Mouse (Mus musculus) myocyte (in vitro differentiated cells): ENCODE measurements around the gene Pttg1. TPM values are rescaled to one million over a fixed set of nuclear protein-coding genes. Genes with fewer than 3 reads are reported as not detected.

Experiments used
- H3K27me3 ChIP-seq: one replicate; pipeline ENCODE4 v1.6.1; 2011; ENCODE audit not compliant: control insufficient read depth, insufficient read depth, insufficient read length
- H3K36me3 ChIP-seq: one replicate; pipeline ENCODE4 v1.6.1; 2011; ENCODE audit not compliant: control insufficient read depth, insufficient read depth
- H3K4me2 ChIP-seq: one replicate; pipeline ENCODE4 v1.6.1; 2011; ENCODE audit warnings: low read depth, control low read depth
- H3K4me3 ChIP-seq: one replicate; pipeline ENCODE4 v1.5.1; 2011; ENCODE audit warnings: mild to moderate bottlenecking, control low read depth, moderate library complexity
- H3K79me2 ChIP-seq: one replicate; pipeline ENCODE4 v1.6.1; 2011; ENCODE audit not compliant: control insufficient read depth, insufficient read depth
- H3ac ChIP-seq: one replicate; pipeline ENCODE4 v1.6.1; 2011; ENCODE audit not compliant: control insufficient read depth, insufficient read length
- CEBPB ChIP-seq: IDR thresholded peaks from 2 replicates; pipeline ENCODE4 v1.6.1; 2011; ENCODE audit warnings: mild to moderate bottlenecking, moderate library complexity; ENCODE audit not compliant: poor library complexity, insufficient read depth, severe bottlenecking
- E2F4 ChIP-seq: IDR thresholded peaks from one replicate; pipeline ENCODE4 v1.6.1; 2011; ENCODE audit warnings: mild to moderate bottlenecking, control low read depth, moderate library complexity; ENCODE audit not compliant: insufficient read depth
- MAX ChIP-seq: IDR thresholded peaks from one replicate; pipeline ENCODE4 v1.6.1; 2011; ENCODE audit warnings: low read depth, mild to moderate bottlenecking, control low read depth
- MYOD1 ChIP-seq, 3 experiments: IDR thresholded peaks; one replicate each; pipeline ENCODE4 v1.6.1; 2011; ENCODE audit warnings: control low read depth in 2 of 3, low read depth in 2 of 3, mild to moderate bottlenecking in 2 of 3, moderate library complexity in 1 of 3; ENCODE audit not compliant: insufficient read length in 2 of 3, control insufficient read depth in 1 of 3
- MYOG ChIP-seq, 3 experiments: IDR thresholded peaks; one replicate each; pipeline ENCODE4 v1.6.1; 2011; ENCODE audit warnings: control low read depth in 2 of 3, low read depth in 2 of 3, mild to moderate bottlenecking in 2 of 3; ENCODE audit not compliant: insufficient read length in 2 of 3, control insufficient read depth in 1 of 3, insufficient read depth in 1 of 3
- POLR2A ChIP-seq: IDR thresholded peaks from one replicate; pipeline ENCODE4 v1.6.1; 2011; ENCODE audit warnings: low read depth, mild to moderate bottlenecking, control low read depth, moderate library complexity; ENCODE audit not compliant: insufficient read length
- POLR2AphosphoS2 ChIP-seq: IDR thresholded peaks from one replicate; pipeline ENCODE4 v1.6.1; 2011; ENCODE audit warnings: low read depth, control low read depth; ENCODE audit not compliant: insufficient read length
- REST ChIP-seq: IDR thresholded peaks from one replicate; pipeline ENCODE4 v1.6.1; 2011; ENCODE audit warnings: mild to moderate bottlenecking, control low read depth, moderate library complexity; ENCODE audit not compliant: insufficient read depth, insufficient read length
- SRF ChIP-seq: IDR thresholded peaks from one replicate; pipeline ENCODE4 v1.6.1; 2011; ENCODE audit warnings: low read depth; ENCODE audit not compliant: control insufficient read depth, insufficient read length
- TCF12 ChIP-seq: IDR thresholded peaks from one replicate; pipeline ENCODE4 v1.6.1; 2011; ENCODE audit warnings: mild to moderate bottlenecking, control low read depth; ENCODE audit not compliant: poor library complexity, insufficient read depth, severe bottlenecking
- TCF3 ChIP-seq: IDR thresholded peaks from one replicate; pipeline ENCODE4 v1.6.1; 2011; ENCODE audit warnings: low read depth, control low read depth; ENCODE audit not compliant: insufficient read length
- USF1 ChIP-seq: IDR thresholded peaks from one replicate; pipeline ENCODE4 v1.6.1; 2011; ENCODE audit warnings: low read depth, mild to moderate bottlenecking, control low read depth, moderate library complexity
- polyA plus RNA-seq: library from polyadenylated mRNA; unstranded; fragments of >200 nt; fragmentation: generic; extraction: Trizol; gene quantifications from one replicate; pipeline ENCODE4 v1.2.1, GENCODE M21; 2012; ENCODE audit warnings: missing spikeins

Gene Pttg1
- polyA plus RNA-seq, 1 experiment = 105 TPM

DNA sequence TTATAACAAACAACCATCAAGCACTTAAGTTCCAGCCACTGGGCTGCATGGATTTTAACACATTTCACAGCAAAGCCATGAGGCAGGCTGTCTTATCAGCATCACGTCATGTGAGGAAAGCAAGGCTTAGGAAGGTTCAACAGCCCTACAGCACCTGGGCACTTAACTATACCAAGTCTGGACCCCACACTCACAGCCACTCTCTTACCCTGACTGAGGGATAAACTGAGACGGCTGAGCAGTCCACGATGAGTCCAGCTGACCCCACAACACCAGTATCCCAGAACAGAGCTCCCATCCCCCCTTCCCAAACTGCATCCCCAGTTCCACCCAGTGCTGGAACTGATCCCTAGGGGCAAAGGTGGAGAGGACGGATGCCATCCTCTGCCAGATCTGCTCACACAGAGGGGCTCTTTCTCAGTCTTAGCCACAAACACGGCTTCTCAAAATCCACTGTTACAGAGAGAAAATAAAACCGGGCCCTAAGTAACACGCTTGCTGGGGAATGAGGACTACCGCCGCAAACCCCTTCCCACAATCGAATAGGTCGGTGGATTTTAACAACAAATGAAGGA is 46.1 kb downstream of the Pttg1 start:
- no peak overlapping the region for H3K4me2 ChIP-seq
- no peak for TF ChIP-seq TCF3
- TF ChIP-seq POLR2AphosphoS2 = no peak

DNA sequence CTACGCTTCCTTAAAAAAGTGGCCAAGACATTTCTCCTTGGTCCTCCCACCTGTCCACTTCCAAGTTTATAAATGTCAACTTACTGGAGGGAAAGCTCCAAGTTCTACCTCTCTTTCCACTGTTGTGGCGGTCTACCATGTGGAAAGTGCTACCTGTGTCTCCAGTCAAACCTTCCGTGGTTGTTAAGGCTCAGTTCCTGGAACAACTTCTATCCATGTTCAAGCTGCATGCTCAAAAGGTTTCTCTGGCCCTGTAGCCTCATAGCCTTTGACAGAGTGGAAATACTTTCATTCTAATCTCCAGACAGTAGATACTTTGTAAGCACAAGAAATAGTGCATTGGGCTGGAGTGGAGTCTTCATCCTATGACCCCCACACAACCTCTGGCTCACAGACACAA is 46.6 kb downstream of the Pttg1 start:
- Histone ChIP-seq H3K79me2 (no peaks in the 10 kb centered on the region), H3ac (no peak overlapping the region), H3K36me3 (no peaks in the 10 kb centered on the region), H3K4me3 (no peak overlapping the region), H3K4me2 (no peak overlapping the region), H3K27me3 (no peaks in the 10 kb centered on the region)
- TF ChIP-seq POLR2A (no peak), MYOD1 (IDR thresholded peaks at IDR 0.05; ENCODE audit: control insufficient read depth in 1 of 3, insufficient read length in 2 of 3, low read depth in 2 of 3) (no peak), E2F4 (no peak)

More for the DNA sequence above, 46.1 kb downstream of the Pttg1 start:
- Histone ChIP-seq H3K27me3 (no peaks in the 10 kb centered on the region), H3K4me3 (no peak overlapping the region), H3K79me2 (no peaks in the 10 kb centered on the region), H3K36me3 (no peaks in the 10 kb centered on the region), H3ac (no peak overlapping the region)

DNA sequence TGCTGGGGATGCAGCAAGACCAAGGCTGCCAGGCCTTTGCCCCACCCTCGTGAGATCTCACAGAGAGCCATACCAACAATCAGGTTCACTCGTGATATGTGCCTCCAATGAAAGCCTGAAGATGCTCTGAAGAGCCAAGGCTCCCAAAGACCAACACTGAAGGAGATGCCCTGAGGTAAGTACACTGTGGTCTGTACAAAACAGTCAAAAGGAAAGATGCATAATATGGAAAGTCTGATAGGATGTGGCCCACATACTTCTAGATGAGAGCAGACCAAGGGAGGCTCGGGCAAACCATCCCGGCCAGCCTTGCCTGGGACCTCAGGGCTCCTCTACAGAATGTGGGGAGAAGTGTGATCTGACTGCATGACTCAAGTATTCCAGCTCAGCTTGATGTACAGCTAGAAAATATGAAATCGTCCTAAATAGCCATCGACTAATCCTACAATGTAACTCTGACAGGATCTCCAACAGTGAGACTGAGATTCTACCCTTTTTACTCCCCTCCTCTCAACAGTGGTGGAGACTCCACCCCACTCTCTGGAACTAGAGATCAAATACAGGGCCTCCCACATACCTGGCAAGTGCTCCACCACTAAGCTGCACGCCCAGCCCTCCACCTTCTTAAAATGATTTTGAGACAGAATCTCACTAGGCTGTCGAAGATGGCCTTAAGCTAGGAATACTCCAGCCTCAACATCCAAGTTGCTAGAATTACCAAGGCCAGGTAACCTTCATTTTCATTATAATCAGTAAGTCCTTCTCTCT is 48.8 kb downstream of the Pttg1 start:
- H3K4me2 ChIP-seq = no peak overlapping the region
- no peaks in the 10 kb centered on the region for H3K36me3 ChIP-seq
- TF ChIP-seq TCF3 = no peak
- no peak for TF ChIP-seq REST
- TF ChIP-seq USF1 = no peak
- no peak for TF ChIP-seq E2F4
- no peak for TF ChIP-seq POLR2A
- TF ChIP-seq TCF12 = no peak
- TF ChIP-seq POLR2AphosphoS2 = no peak
- no peak for TF ChIP-seq MYOG (IDR thresholded peaks at IDR 0.05; ENCODE audit: control insufficient read depth in 1 of 3, insufficient read depth in 1 of 3, insufficient read length in 2 of 3, low read depth in 2 of 3)
- no peak for TF ChIP-seq CEBPB
- no peak for TF ChIP-seq MYOD1 (IDR thresholded peaks at IDR 0.05; ENCODE audit: control insufficient read depth in 1 of 3, insufficient read length in 2 of 3, low read depth in 2 of 3)
- no peak for TF ChIP-seq MAX
- TF ChIP-seq SRF = no peak
- H3K4me3 ChIP-seq = no peak overlapping the region
- no peak overlapping the region for H3ac ChIP-seq
- no peaks in the 10 kb centered on the region for H3K27me3 ChIP-seq
- no peaks in the 10 kb centered on the region for H3K79me2 ChIP-seq

DNA sequence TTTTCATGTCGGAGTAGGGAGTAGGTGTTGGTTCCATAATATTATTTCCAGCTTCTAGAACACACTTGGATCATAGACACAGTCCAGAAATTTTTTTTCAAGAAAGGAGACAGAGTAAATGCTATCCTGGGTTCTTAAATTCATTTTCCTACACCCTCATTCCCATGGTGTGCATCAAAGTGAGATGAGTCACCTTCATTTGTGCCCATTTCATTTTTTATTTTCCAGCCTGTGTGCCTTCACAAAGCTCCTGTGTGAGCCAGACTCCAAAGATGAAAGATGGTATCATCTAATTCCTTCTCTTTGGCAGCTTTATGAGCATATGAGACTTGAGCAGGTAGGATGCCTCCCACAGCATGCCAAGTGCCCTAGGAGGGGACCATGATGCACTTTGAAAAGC is 49.5 kb downstream of the Pttg1 start:
- Histone ChIP-seq H3K79me2 (no peaks in the 10 kb centered on the region), H3K36me3 (no peaks in the 10 kb centered on the region), H3K27me3 (no peaks in the 10 kb centered on the region), H3K4me2 (no peak overlapping the region), H3K4me3 (no peak overlapping the region), H3ac (no peak overlapping the region)
- no peak for TF ChIP-seq SRF
- no peak for TF ChIP-seq POLR2AphosphoS2
- TF ChIP-seq POLR2A = no peak
- TF ChIP-seq REST = no peak
- no peak for TF ChIP-seq USF1
- TF ChIP-seq MYOD1 (IDR thresholded peaks at IDR 0.05; ENCODE audit: control insufficient read depth in 1 of 3, insufficient read length in 2 of 3, low read depth in 2 of 3) = no peak

DNA sequence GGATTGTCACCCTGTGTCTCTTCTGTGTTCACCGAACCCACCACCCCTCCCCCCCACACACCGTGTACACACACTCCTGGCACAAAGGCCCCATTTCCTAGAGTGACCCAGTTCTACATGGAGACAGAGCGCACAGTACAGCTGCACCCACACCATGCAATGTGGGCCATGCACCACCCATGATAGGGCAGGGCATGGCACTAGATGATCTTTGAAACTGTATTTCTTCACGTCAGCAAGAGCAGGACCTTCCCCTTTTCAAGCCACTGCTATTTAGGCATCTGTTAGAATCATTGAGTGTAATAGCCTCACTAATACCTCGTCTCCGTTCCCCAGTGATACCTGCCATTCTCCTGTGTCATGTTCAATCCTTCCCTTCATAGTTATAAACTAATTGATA is 51.1 kb downstream of the Pttg1 start:
- no peaks in the 10 kb centered on the region for H3K27me3 ChIP-seq
- H3K4me3 ChIP-seq = no peak overlapping the region
- H3K4me2 ChIP-seq = no peak overlapping the region
- no peak for TF ChIP-seq MYOG (IDR thresholded peaks at IDR 0.05; ENCODE audit: control insufficient read depth in 1 of 3, insufficient read depth in 1 of 3, insufficient read length in 2 of 3, low read depth in 2 of 3)
- TF ChIP-seq TCF3 = no peak
- no peak for TF ChIP-seq POLR2AphosphoS2
- no peak for TF ChIP-seq E2F4
- TF ChIP-seq USF1 = no peak
- TF ChIP-seq CEBPB = no peak
- no peak for TF ChIP-seq SRF
- no peak for TF ChIP-seq REST
- H3ac ChIP-seq = no peak overlapping the region
- no peaks in the 10 kb centered on the region for H3K79me2 ChIP-seq
- H3K36me3 ChIP-seq = no peaks in the 10 kb centered on the region
